Mouse (Mus musculus) E14TG2a.4 (cell line): ENCODE measurements at regions not wholly inside any gene's neighbourhood (a gene's known extent, or its start where the extent isn't known, plus 50 kb on each side); places are given as distances from the start of the nearest gene placed in this dataset.

Experiments
- H3K27me3 ChIP-seq: 2 replicates; pipeline ENCODE4 v1.6.1; 2014; ENCODE audit warnings: low read length, control low read depth; ENCODE audit not compliant: insufficient read depth
- H3K36me3 ChIP-seq: 2 replicates; pipeline ENCODE4 v1.6.1; 2014; ENCODE audit warnings: low read length, control low read depth; ENCODE audit not compliant: insufficient read depth
- H3K4me1 ChIP-seq: replicated peaks from 2 replicates; pipeline ENCODE4 v1.6.1; 2014; ENCODE audit warnings: low read depth, low read length, control low read depth
- H3K4me3 ChIP-seq: replicated peaks from 2 replicates; pipeline ENCODE4 v1.5.1; 2014; ENCODE audit warnings: mild to moderate bottlenecking, low read length
- H3K9me3 ChIP-seq: 2 replicates; pipeline ENCODE4 v1.6.1; 2014; ENCODE audit warnings: low read length, control low read depth
- CTCF ChIP-seq: conservative IDR thresholded peaks from 2 replicates; pipeline ENCODE4 v1.5.1; 2014; ENCODE audit warnings: low read length
- NANOG ChIP-seq: IDR thresholded peaks from 2 replicates; pipeline ENCODE4 v1.6.1; 2014; ENCODE audit warnings: borderline replicate concordance, low read length, mixed read lengths
- POU5F1 ChIP-seq: IDR thresholded peaks from 2 replicates; pipeline ENCODE4 v1.6.1; 2014; ENCODE audit warnings: low read length, borderline replicate concordance

DNA sequence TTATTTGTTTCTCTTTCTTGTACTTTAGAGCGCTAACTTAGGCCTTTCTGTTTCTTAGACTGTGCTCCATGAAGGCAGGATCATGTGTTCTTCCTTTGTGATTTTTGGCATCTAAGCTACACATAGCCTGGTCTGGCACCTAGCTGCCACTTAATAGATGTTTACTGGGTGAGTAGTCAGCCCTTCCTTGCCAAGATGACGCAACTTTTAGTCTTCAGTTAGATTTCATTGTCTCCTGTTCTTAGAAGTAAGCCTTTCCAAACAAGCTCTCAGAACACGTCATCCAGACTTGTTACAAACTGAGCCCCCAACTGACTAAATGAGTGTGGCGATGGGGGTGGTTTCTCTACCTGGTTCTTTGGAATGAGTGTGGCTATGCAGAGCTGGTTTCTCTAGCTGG lies 85.4 kb upstream of the Rapgef5 start:
- TF ChIP-seq CTCF, result no peak
- no peak for TF ChIP-seq POU5F1
- TF ChIP-seq NANOG, result no peak
- no peaks in the 10 kb centered on the region for H3K36me3 ChIP-seq
- H3K4me1 ChIP-seq, result no peaks in the 10 kb centered on the region; the same call in 1 of the 2 replicates
- no peaks in the 10 kb centered on the region for H3K27me3 ChIP-seq
- no peaks in the 10 kb centered on the region for H3K9me3 ChIP-seq
- no peak overlapping the region for H3K4me3 ChIP-seq

DNA sequence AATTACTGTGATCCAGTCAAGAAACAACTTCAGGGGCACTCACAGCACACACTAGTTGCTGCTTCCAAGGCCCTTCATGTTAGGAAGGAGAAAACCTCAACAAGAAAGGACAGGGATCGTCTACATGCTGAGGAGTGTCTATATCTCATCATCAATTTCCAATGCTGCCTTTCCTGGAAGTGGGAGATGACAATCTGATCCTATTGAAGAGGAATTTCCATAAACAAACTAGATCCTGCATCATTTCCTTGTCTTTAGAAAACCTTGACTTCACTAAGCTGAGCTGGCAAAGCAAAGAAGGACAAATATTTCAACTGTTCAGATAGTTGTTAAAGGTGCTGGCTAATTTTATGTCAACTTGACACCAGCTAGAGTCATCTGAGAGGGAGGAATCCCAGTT lies 83.5 kb upstream of the Rapgef5 start:
- Histone ChIP-seq H3K4me3 (no peak overlapping the region), H3K4me1 (no peaks in the 10 kb centered on the region), H3K27me3 (no peaks in the 10 kb centered on the region), H3K9me3 (no peaks in the 10 kb centered on the region), H3K36me3 (no peaks in the 10 kb centered on the region)
- TF ChIP-seq NANOG, result no peak
- TF ChIP-seq POU5F1, result no peak

- Histone ChIP-seq H3K36me3 (no peaks in the 10 kb centered on the region), H3K4me3 (no peak overlapping the region), H3K9me3 (no peaks in the 10 kb centered on the region), H3K4me1 (peaks cover 6% of the 10 kb centered on the region), H3K27me3 (no peaks in the 10 kb centered on the region)
- TF ChIP-seq NANOG (no peak), CTCF (no peak), POU5F1 (no peak)
Measured at GRCm38 (mm10) chr12:117437011-117437410, 79.3 kb upstream of the Rapgef5 start.

- TF ChIP-seq POU5F1 (no peak), NANOG (no peak), CTCF (no peak)
- no peaks in the 10 kb centered on the region for H3K9me3 ChIP-seq
- H3K4me3 ChIP-seq, result no peak overlapping the region
- H3K4me1 ChIP-seq, result peaks cover 6% of the 10 kb centered on the region
- H3K36me3 ChIP-seq, result no peaks in the 10 kb centered on the region
- H3K27me3 ChIP-seq, result no peaks in the 10 kb centered on the region
Measured at GRCm38 (mm10) chr12:117439015-117439605, 77.2 kb upstream of the Rapgef5 start.

DNA sequence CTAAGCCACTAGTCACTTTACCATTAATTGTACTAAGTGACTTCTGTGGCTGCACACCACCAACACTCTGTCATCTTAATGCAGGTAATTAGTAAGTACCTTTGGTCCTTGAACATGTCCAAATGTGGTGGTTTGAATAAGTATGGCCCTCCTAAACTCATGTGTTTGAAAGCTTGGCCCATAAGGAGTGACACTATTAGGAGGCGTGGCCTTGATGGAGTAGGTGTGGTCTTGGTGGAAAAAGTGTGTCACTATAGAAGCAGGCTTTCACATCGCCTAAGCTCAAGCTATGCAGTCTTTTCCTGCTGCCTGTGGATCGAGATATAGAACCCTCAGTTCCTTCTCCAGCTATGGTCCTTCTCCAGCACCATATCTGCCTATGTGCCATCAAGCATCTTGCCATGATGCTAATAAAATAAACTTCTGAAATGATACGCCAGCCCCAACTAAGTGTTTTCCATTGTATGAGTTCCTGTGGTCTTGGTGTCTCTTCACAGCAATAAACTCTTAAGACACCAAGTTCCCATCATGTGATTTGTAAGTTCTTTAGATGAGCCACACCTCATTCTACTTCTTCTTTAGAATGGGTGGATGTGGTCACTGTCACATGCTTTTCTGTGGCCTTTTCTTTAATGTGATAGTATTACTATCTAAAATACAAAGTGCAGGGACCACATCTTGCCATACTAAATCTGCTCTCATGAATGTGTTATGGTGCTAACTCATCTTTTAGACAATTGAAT lies 71.9 kb upstream of the Rapgef5 start:
- H3K36me3 ChIP-seq, result no peaks in the 10 kb centered on the region
- H3K4me3 ChIP-seq, result no peak overlapping the region
- no peaks in the 10 kb centered on the region for H3K27me3 ChIP-seq
- peaks cover 38% of the 10 kb centered on the region for H3K4me1 ChIP-seq
- TF ChIP-seq CTCF (no peak), POU5F1 (no peak), NANOG (no peak)
- no peaks in the 10 kb centered on the region for H3K9me3 ChIP-seq

DNA sequence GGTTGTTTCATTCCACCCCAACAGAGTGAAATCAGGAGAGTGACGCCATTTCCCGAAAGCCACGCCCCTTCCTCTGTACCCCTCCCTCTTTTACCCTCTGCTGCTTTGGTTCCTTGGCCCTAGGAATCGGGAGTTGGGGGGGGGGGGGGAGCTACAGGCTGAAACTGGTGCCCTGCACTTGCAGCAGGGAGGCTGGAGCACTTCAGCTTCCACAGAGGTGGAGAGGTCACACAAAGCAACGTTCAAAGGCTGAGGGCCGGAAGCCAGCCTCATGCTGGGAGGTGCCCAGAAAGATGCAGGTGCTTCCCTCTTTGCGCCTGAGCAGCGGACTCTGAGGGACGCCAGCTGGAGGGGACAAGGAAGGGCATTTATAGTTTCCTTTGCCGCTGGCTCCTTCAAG lies 69.1 kb upstream of the Rapgef5 start:
- TF ChIP-seq NANOG (no peak), POU5F1 (no peak), CTCF (no peak)
- H3K27me3 ChIP-seq, result no peaks in the 10 kb centered on the region
- peaks cover 53% of the 10 kb centered on the region for H3K4me1 ChIP-seq
- H3K36me3 ChIP-seq, result no peaks in the 10 kb centered on the region
- H3K9me3 ChIP-seq, result no peaks in the 10 kb centered on the region
- H3K4me3 ChIP-seq, result peak overlapping the region; percentile 35

DNA sequence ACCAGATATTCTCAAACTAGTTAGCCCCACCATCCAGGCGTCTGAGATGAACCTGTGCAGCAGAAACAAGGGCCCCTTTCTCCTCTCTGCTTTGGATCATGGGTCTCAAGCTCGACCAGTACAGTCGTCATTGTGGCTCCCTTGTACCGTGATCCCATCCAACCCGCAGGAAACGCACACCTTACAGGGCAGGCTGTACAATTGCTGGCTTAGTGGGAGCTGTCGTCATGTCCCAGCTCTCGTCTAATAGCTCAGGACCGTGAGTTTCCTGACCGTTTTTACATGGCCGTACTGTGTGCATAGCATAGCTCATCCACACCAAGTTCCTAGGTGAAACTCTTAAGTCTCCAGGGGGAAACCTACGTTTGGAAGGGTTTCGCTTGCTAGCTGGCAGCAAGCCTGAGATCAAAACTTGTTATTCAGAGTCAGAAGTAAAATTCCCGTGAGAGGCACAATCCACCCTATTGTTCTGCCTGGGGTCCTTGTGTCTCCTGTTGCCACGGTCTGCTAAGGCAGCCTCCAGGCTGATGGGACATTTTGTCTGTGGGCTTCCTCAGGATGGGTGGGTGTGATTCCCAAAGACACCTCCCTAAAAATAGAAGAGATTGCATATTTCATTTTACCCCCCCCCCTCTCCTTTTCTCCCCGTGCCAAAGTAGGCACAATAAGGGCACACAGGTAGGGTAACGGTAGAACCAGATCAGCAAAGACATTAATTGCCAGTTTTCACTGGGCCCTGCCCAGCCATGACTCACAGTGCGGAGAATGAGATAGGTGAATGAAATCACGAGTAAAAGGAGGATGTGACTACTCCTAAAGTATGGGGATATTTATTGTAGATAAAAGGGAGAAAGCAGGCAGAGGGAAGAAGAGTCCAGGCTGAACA lies 68.2 kb upstream of the Rapgef5 start:
- Histone ChIP-seq H3K4me3 (peak overlapping the region; percentile 35), H3K4me1 (peaks cover 53% of the 10 kb centered on the region), H3K27me3 (no peaks in the 10 kb centered on the region), H3K9me3 (no peaks in the 10 kb centered on the region), H3K36me3 (no peaks in the 10 kb centered on the region)
- TF ChIP-seq POU5F1 (no peak), NANOG (no peak), CTCF (no peak)

- Histone ChIP-seq H3K4me1 (peaks cover 53% of the 10 kb centered on the region), H3K4me3 (no peak overlapping the region), H3K9me3 (no peaks in the 10 kb centered on the region), H3K36me3 (no peaks in the 10 kb centered on the region), H3K27me3 (no peaks in the 10 kb centered on the region; the same call in 1 of the 2 replicates)
- TF ChIP-seq POU5F1, result no peak
- TF ChIP-seq CTCF, result no peak
- no peak for TF ChIP-seq NANOG
Measured at GRCm38 (mm10) chr12:117449080-117449479, 67.2 kb upstream of the Rapgef5 start.
